In the genomic region with DNA sequence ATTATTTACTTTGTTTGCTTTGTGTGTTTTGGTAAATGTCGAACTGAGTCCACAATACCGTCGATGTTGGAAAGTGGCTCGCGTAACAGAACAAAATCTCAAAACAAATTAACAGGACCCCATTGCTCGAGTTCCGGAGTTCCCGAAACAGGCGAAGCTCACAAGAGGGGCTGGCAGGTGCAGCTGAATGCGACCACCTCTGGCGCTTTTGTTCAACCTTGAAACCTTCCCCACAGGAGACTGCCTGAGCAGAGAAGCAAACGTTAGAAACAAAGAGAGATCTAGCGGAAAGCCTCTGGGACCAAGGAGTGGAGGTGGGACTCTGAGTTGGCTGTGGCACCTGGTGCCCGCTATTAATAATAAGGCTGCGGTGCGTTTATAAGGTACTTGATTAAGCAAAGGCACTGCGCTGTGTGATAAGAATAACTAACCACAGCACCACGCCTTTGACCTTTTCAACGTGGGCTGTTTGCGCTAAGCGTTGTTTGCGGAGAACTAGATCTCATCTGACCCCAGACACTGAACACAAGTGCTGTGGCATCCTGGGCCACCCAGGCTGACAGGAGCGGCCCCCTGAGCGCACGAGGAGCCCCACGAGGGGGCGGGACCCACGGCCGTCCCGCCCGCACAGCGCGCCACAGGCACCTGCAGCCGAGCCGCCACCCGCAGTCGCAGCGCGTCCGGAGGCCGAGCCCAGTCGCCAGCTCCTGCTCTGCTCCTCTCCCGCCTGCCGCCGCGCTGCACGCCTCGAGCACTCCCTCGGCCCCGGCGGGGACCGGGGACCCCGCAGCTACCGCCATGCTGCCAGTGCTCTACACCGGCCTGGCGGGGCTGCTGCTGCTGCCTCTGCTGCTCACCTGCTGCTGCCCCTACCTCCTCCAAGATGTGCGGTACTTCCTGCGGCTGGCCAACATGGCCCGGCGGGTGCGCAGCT, we compare ENCODE assay signal across 8 mouse cellular contexts. TPM values are rescaled to one million over a fixed set of nuclear protein-coding genes. Genes with fewer than 3 reads are reported as not detected.
A peak's percentile ranks its signal among the peaks of the same experiment; 100 is the strongest.
DNase-seq lines count a peak whose midpoint lies in the region; ATAC-seq lines count a peak whose summit lies in the region.

A gene (plus strand): TSS at position 51 of the 934 bp plus-strand sequence.

- H3K36me3 ChIP-seq in embryonic facial prominence, embryonic 10.5 days (replicated peaks), result no peaks in the 10 kb centered on the region
- no peaks in the 10 kb centered on the region for H3K36me3 ChIP-seq in hindbrain, embryonic 11.5 days (ENCODE audit: control insufficient read depth, insufficient read depth, low read length)

- peak within 1 kb of the TSS; percentile 57 for H3K9ac ChIP-seq in hindbrain, embryonic 11.5 days (ENCODE audit: low read depth, low read length)

- no peaks in the 10 kb centered on the region for H3K9me3 ChIP-seq in embryonic facial prominence, embryonic 10.5 days
- no peaks in the 10 kb centered on the region for H3K9me3 ChIP-seq in hindbrain, embryonic 11.5 days (ENCODE audit: control insufficient read depth, low read length)

- H3K27me3 ChIP-seq in embryonic facial prominence, embryonic 10.5 days (replicated peaks; ENCODE audit: low read depth, poor library complexity, severe bottlenecking), result peaks cover 69% of the 10 kb centered on the region
- H3K27me3 ChIP-seq in hindbrain, embryonic 11.5 days (ENCODE audit: control insufficient read depth, insufficient read depth, low read length), result peaks cover 25% of the 10 kb centered on the region

- peak; percentile 16 for DNase-seq in urinary bladder, postnatal 14 days (ENCODE audit: low spot score)
- no peak for DNase-seq in urinary bladder, postnatal 10 days (ENCODE audit: low spot score)
- DNase-seq in embryonic facial prominence, embryonic 10.5 days (ENCODE audit: low spot score), result peak; percentile 73
- DNase-seq in hindbrain, embryonic 11.5 days (ENCODE audit: low spot score), result peak; percentile 72
- DNase-seq in layer of hippocampus, postnatal 25 days (ENCODE audit: extremely low spot score in 1 of 2, low spot score in 1 of 2), result peak; percentile 22 to 23
- DNase-seq in lung, postnatal 14 days, result peak; percentile 10
- peak; percentile 39 for DNase-seq in right cerebral cortex, adult 18-20 months
- DNase-seq in spleen, adult 12 weeks (ENCODE audit: low spot score), result no peak

- WGBS in embryonic facial prominence, embryonic 10.5 days, result 1% methylated on average over 61 of the region's 61 CpGs
- 1% methylated on average over 61 of the region's 61 CpGs for WGBS in hindbrain, embryonic 11.5 days

- H3K4me3 ChIP-seq in embryonic facial prominence, embryonic 10.5 days, result peak within 1 kb of the TSS; percentile 68
- peak within 1 kb of the TSS; percentile 57 for H3K4me3 ChIP-seq in hindbrain, embryonic 11.5 days (ENCODE audit: low read depth, low read length)

- peak; percentile 79 for ATAC-seq in hindbrain, embryonic 11.5 days (ENCODE audit: low FRiP score)

- peak within 1 kb of the TSS; percentile 26 for H3K27ac ChIP-seq in embryonic facial prominence, embryonic 10.5 days (replicated peaks)
- no peak within 1 kb of the TSS; the same call in 1 of the 2 replicates for H3K27ac ChIP-seq in hindbrain, embryonic 11.5 days (ENCODE audit: low read depth, low read length)

- peaks cover 14% of the 10 kb centered on the region for H3K4me1 ChIP-seq in embryonic facial prominence, embryonic 10.5 days
- H3K4me1 ChIP-seq in hindbrain, embryonic 11.5 days (replicated peaks; ENCODE audit: control insufficient read depth, insufficient read depth, low read length), result peaks cover 2% of the 10 kb centered on the region

- H3K4me2 ChIP-seq in hindbrain, embryonic 11.5 days (replicated peaks; ENCODE audit: low read depth, low read length), result peak within 1 kb of the TSS; percentile 99

RNA-seq across cellular contexts. Expression of the gene that starts here (rescaled TPM):
- 1.5 and 3.8 TPM in 2 replicates for polyA plus RNA-seq in embryonic facial prominence, embryonic 10.5 days (2016; fragmentation: Nextera tagmentation; extraction: Ambion mirVana)
- 0.51 and 0.71 TPM in 2 replicates for polyA plus RNA-seq in hindbrain, embryonic 11.5 days (2014; fragmentation: Nextera tagmentation; extraction: Ambion mirVana)
- 10 to 100 TPM; 10.7 to 11.6 TPM for total RNA-seq in layer of hippocampus, postnatal 25 days (2021)

Comparison
In these comparisons a context has a peak if more than half of its experiments do, and no peak if none do; other contexts are left out.
1. DNase-seq: peak in urinary bladder, postnatal 14 days (single experiment), embryonic facial prominence, embryonic 10.5 days (single experiment), layer of hippocampus, postnatal 25 days (2 of 2), lung, postnatal 14 days (single experiment) and right cerebral cortex, adult 18-20 months (single experiment); none in urinary bladder, postnatal 10 days (single experiment) and spleen, adult 12 weeks (single experiment).
2. Peak in DNase-seq, ATAC-seq, H3K4me3 ChIP-seq, H3K9ac ChIP-seq and H3K4me2 ChIP-seq in hindbrain, embryonic 11.5 days; RNA of the gene not detected or under 1 TPM.